Mouse (Mus musculus): ENCODE measurements around the gene Crtam. TPM values are rescaled to one million over a fixed set of nuclear protein-coding genes. Genes with fewer than 3 reads are reported as not detected.

The Crtam gene
- polyA plus RNA-seq, 1 experiment, result not detected

DNA sequence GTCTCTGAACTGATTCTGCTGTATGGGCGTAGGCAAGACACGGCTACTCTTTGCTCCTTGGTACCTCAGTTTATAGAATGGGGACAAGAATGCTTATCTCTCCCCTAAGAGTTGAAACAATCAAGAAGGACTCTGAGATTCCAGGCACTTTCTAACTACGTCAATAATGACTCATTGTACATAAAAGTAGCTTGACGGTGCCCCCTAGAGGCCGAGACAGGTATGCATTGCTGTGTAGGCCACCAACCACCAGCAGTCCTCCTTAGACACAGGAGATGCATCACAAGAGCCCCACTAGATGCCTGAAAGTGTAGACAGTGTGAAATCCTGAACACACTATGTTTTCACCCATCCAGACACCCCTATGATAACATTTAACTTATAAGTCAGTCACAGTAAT lies 24.0 kb upstream of the Crtam start:
- Histone ChIP-seq H3K4me3 (ENCODE audit: insufficient read depth, low read depth, low read length) (no peak overlapping the region), H3K27ac (replicated peaks; ENCODE audit: low read depth, low read length) (no peak overlapping the region), H3K4me1 (ENCODE audit: control insufficient read depth, insufficient read depth, insufficient read length, low read length) (no peaks in the 10 kb centered on the region)

- H3K4me3 ChIP-seq (ENCODE audit: insufficient read depth, low read depth, low read length), result no peak overlapping the region
- no peak overlapping the region for H3K27ac ChIP-seq (replicated peaks; ENCODE audit: low read depth, low read length)
- H3K4me1 ChIP-seq (ENCODE audit: control insufficient read depth, insufficient read depth, insufficient read length, low read length), result no peaks in the 10 kb centered on the region
Observed at GRCm38 (mm10) chr9:41021690-41022089, 17.3 kb upstream of the Crtam start.

GRCm38 (mm10) chr9:41020486-41020885 lies 16.1 kb upstream of the Crtam start:
- H3K4me1 ChIP-seq (ENCODE audit: control insufficient read depth, insufficient read depth, insufficient read length, low read length), result no peaks in the 10 kb centered on the region
- H3K27ac ChIP-seq (replicated peaks; ENCODE audit: low read depth, low read length), result no peak overlapping the region
- H3K4me3 ChIP-seq (ENCODE audit: insufficient read depth, low read depth, low read length), result no peak overlapping the region

DNA sequence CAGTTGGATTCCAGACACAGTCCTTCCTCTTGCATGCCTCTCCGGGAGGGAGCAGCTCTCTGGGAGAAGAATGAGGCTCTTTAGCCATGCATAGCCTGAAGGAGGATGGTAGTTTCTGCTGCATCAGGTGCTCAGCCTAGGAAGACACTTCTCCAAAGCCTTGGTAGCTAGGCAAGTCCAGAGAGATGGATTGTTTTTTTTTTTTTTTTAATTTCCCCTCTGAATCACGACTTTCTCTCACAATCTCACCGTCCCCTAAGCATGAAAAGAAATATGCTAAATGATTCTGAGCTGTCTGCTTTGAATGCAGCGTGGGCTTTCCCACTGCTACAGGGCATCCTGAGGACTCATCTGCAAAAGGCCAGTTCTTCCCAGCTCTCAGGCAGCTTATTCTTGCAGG lies 10.1 kb upstream of the Crtam start:
- Histone ChIP-seq H3K27ac (replicated peaks; ENCODE audit: low read depth, low read length) (no peak overlapping the region), H3K4me1 (ENCODE audit: control insufficient read depth, insufficient read depth, insufficient read length, low read length) (no peaks in the 10 kb centered on the region)

GRCm38 (mm10) chr9:41012456-41012855 lies 8.0 kb upstream of the Crtam start:
- Histone ChIP-seq H3K27ac (replicated peaks; ENCODE audit: low read depth, low read length) (no peak overlapping the region), H3K4me3 (ENCODE audit: insufficient read depth, low read depth, low read length) (no peak overlapping the region), H3K4me1 (ENCODE audit: control insufficient read depth, insufficient read depth, insufficient read length, low read length) (no peaks in the 10 kb centered on the region)

More for the DNA sequence above, 10.1 kb upstream of the Crtam start:
- no peak overlapping the region for H3K4me3 ChIP-seq (ENCODE audit: insufficient read depth, low read depth, low read length)

GRCm38 (mm10) chr9:41011512-41012436 lies 7.3 kb upstream of the Crtam start:
- no peak overlapping the region for H3K4me3 ChIP-seq (ENCODE audit: insufficient read depth, low read depth, low read length)
- H3K27ac ChIP-seq (replicated peaks; ENCODE audit: low read depth, low read length), result no peak overlapping the region
- H3K4me1 ChIP-seq (ENCODE audit: control insufficient read depth, insufficient read depth, insufficient read length, low read length), result no peaks in the 10 kb centered on the region

- no peaks in the 10 kb centered on the region for H3K4me1 ChIP-seq (ENCODE audit: control insufficient read depth, insufficient read depth, insufficient read length, low read length)
- H3K4me3 ChIP-seq (ENCODE audit: insufficient read depth, low read depth, low read length), result no peak overlapping the region
Observed at GRCm38 (mm10) chr9:41007785-41008184, 3.4 kb upstream of the Crtam start.

GRCm38 (mm10) chr9:40997116-40997779 lies 7.2 kb downstream of the Crtam start:
- H3K4me3 ChIP-seq (ENCODE audit: insufficient read depth, low read depth, low read length), result no peak overlapping the region

More at GRCm38 (mm10) chr9:41007785-41008184, 3.4 kb upstream of the Crtam start:
- H3K27ac ChIP-seq (replicated peaks; ENCODE audit: low read depth, low read length), result no peak overlapping the region

DNA sequence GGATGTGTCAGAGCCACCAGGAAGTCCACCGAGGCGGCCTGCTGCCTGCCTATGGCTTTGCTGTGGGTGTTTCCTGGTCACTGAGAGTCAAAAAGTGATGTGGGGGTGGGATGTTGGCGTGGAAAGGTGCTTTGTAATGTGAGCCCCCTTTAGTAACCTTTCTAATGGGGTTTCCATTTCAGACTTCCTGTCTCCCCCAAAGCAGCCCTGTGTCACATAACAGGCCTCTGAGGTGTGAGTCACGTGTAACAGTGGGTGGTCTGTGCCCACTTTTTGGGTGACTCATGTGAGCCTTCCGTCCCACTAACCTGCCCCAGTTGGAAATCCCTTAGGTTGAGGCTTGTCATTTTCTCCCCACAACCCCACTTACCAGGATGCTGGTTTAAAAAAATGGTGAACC lies 10.4 kb downstream of the Crtam start:
- no peak overlapping the region for H3K4me3 ChIP-seq (ENCODE audit: insufficient read depth, low read depth, low read length)
- H3K27ac ChIP-seq (replicated peaks; ENCODE audit: low read depth, low read length), result no peak overlapping the region
- no peaks in the 10 kb centered on the region for H3K4me1 ChIP-seq (ENCODE audit: control insufficient read depth, insufficient read depth, insufficient read length, low read length)

More at GRCm38 (mm10) chr9:40997116-40997779, 7.2 kb downstream of the Crtam start:
- Histone ChIP-seq H3K4me1 (ENCODE audit: control insufficient read depth, insufficient read depth, insufficient read length, low read length) (no peaks in the 10 kb centered on the region), H3K27ac (replicated peaks; ENCODE audit: low read depth, low read length) (no peak overlapping the region)

DNA sequence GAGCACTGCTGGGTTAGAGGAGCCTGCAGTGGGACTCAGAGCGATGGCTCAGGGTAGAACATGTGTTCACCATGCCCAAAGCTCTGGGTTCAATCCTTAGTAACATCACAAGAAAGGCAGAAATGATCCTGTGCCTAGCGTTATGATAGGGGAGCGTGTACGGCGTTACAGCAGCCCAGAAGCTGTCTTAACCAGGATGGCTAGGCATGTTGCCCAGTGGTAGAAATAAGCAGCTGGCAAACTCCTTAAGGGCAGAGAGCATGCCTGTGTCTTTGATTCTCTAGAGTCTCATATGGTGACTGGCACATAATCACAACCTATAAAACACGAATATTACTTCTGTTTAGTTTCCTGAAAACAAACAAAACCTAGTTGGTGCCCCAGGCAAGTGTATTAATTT lies 12.9 kb downstream of the Crtam start:
- Histone ChIP-seq H3K27ac (replicated peaks; ENCODE audit: low read depth, low read length) (no peak overlapping the region), H3K4me1 (ENCODE audit: control insufficient read depth, insufficient read depth, insufficient read length, low read length) (no peaks in the 10 kb centered on the region), H3K4me3 (ENCODE audit: insufficient read depth, low read depth, low read length) (no peak overlapping the region)

- Histone ChIP-seq H3K4me3 (ENCODE audit: insufficient read depth, low read depth, low read length) (no peak overlapping the region), H3K27ac (replicated peaks; ENCODE audit: low read depth, low read length) (no peak overlapping the region), H3K4me1 (ENCODE audit: control insufficient read depth, insufficient read depth, insufficient read length, low read length) (no peaks in the 10 kb centered on the region)
Observed at GRCm38 (mm10) chr9:40989940-40990588, 14.4 kb downstream of the Crtam start.

GRCm38 (mm10) chr9:40984313-40984712 lies 20.1 kb downstream of the Crtam start:
- Histone ChIP-seq H3K4me3 (ENCODE audit: insufficient read depth, low read depth, low read length) (no peak overlapping the region), H3K4me1 (ENCODE audit: control insufficient read depth, insufficient read depth, insufficient read length, low read length) (no peaks in the 10 kb centered on the region), H3K27ac (replicated peaks; ENCODE audit: low read depth, low read length) (no peak overlapping the region)

GRCm38 (mm10) chr9:40983758-40984157 lies 20.7 kb downstream of the Crtam start:
- H3K4me1 ChIP-seq (ENCODE audit: control insufficient read depth, insufficient read depth, insufficient read length, low read length), result no peaks in the 10 kb centered on the region

DNA sequence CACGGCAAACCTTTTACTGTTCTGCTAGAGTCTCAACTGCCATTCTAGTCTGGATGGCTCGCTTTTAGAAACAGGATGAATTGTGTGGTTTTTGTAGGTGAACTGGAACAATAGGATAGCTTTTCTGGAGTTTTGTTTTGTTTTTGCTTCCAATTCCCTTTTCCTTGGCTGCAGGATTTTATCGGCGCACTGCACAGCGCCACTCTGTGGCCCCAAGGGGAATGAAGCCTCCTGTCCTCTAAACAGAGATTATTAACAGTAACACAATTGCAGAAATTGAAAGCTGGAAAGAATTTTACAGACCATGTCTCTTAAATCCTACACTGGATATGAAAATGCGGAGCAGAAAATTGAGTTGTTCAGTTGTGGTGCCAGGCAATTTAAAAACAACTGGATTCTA lies 21.9 kb downstream of the Crtam start:
- Histone ChIP-seq H3K27ac (replicated peaks; ENCODE audit: low read depth, low read length) (no peak overlapping the region), H3K4me1 (ENCODE audit: control insufficient read depth, insufficient read depth, insufficient read length, low read length) (no peaks in the 10 kb centered on the region), H3K4me3 (ENCODE audit: insufficient read depth, low read depth, low read length) (no peak overlapping the region)

More at GRCm38 (mm10) chr9:40983758-40984157, 20.7 kb downstream of the Crtam start:
- H3K4me3 ChIP-seq (ENCODE audit: insufficient read depth, low read depth, low read length), result no peak overlapping the region
- H3K27ac ChIP-seq (replicated peaks; ENCODE audit: low read depth, low read length), result no peak overlapping the region

GRCm38 (mm10) chr9:40974042-40974801 lies 30.2 kb downstream of the Crtam start:
- Histone ChIP-seq H3K27ac (replicated peaks; ENCODE audit: low read depth, low read length) (no peak overlapping the region), H3K4me3 (ENCODE audit: insufficient read depth, low read depth, low read length) (no peak overlapping the region), H3K4me1 (ENCODE audit: control insufficient read depth, insufficient read depth, insufficient read length, low read length) (no peaks in the 10 kb centered on the region)

Measured in brown adipose tissue, adult 24 weeks (tissue).